Mouse (Mus musculus) ES-Bruce4 (cell line): Measurements from ENCODE around the gene Kctd2.

Source experiments
- CTCF ChIP-seq: IDR thresholded peaks from one replicate; pipeline ENCODE4 v1.8.1; 2011; ENCODE audit warnings: low read depth, low read length
- POLR2A ChIP-seq: IDR thresholded peaks from one replicate; pipeline ENCODE4 v1.8.1; 2011; ENCODE audit warnings: low read length; ENCODE audit not compliant: insufficient read depth

DNA sequence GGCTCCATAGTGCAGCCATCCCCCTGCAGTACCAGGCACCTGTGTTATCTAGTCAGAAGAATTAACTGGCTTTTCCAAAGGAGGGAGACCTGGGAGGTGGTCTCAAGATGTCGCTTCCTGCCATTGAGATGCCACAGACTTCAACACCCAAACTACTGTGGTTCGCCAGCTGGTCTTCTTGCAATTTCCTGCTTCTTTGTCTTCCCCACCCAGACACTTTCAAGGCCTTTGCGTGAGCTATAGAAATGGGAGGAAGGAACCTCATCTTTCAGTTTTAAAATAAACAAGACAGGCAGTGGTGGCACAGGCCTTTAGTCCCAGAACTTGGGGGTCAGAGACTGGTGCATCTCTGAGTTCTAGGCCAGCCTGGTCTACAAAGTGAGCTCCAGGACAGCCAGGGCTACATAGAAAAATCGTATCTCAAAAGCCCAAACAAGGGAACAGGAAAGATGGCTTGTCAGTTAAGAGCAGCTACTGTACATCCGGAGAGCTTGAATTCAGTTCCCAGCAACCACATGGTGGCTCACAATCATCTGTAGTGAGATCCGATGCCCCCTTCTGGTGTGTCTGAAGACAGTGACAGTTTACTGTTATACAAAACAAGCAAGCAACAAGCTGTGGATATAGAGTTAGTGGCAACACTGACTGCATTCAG, 11.5 kb upstream of the Kctd2 start:
- TF ChIP-seq CTCF, result no peak
- TF ChIP-seq POLR2A, result no peak
